Mouse (Mus musculus): ENCODE measurements around the gene Dnah12. TPM values are rescaled to one million over a fixed set of nuclear protein-coding genes. Genes with fewer than 3 reads are reported as not detected.

Dnah12 gene
- total and polyA plus RNA-seq, 2 experiments from 2014 or later, result not detected

DNA sequence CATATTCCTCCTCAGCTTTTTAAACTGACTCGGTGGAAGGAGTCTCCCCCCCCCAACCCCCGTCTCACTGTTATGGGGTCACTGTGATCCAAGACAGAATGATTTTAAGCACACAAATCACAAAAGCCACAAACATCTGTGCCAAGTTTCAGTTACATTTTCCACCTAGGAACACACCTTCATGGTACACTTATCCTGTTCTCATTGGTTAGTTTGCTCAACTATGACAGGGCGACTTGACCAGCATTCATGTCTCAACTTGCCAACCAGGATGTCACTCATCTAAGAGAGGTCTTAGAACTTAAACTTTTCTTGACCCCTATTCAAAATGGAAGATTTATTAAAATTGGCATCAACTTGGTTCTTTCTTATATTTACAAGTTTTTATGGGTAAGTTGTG is 31.8 kb downstream of the Dnah12 start:
- H3K27ac ChIP-seq (ENCODE audit: low read depth), result no peak overlapping the region
- H3K4me2 ChIP-seq (ENCODE audit: low read depth, low read length), result no peak overlapping the region
- no peaks in the 10 kb centered on the region for H3K27me3 ChIP-seq (ENCODE audit: control insufficient read depth, insufficient read depth, low read length)
- H3K4me3 ChIP-seq (ENCODE audit: low read depth, low read length), result no peak overlapping the region
- H3K4me1 ChIP-seq (ENCODE audit: control insufficient read depth, insufficient read depth), result no peaks in the 10 kb centered on the region
- no peak for ATAC-seq (ENCODE audit: insufficient read depth, low read depth)
- H3K9ac ChIP-seq (replicated peaks; ENCODE audit: low read depth, low read length), result no peak overlapping the region
- WGBS, result 80% methylated on average over 3 of the region's 3 CpGs
- no peaks in the 10 kb centered on the region for H3K9me3 ChIP-seq (replicated peaks; ENCODE audit: control insufficient read depth, low read length)
- DNase-seq (ENCODE audit: low spot score), result no peak
- TF ChIP-seq CTCF (IDR thresholded peaks at IDR 0.05; ENCODE audit: low read depth) (no peak), EP300 (IDR thresholded peaks at IDR 0.05; ENCODE audit: low read depth) (no peak)
- no peaks in the 10 kb centered on the region for H3K36me3 ChIP-seq (replicated peaks; ENCODE audit: control insufficient read depth, insufficient read depth, low read length)

DNA sequence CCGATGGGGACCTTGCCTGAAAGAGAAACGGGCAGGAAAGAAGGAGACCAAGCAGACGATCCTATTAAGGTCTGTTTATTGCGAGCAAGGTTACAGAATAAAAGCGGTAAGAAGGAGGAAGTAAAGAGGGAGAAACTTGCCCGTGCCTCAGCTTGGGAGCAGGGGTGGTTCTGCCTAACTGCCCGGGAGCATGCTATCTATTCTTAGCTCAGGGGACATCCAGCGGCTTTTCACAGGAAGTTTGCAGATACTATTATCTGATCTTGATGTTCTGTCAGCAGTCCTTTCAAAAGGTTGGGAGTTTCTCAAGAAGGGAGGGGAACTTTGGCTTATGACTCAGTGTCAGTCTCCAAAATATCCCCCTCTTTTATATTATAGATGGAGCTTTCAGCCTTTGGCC is 65.5 kb downstream of the Dnah12 start:
- Histone ChIP-seq H3K27me3 (ENCODE audit: control insufficient read depth, insufficient read depth, low read length) (no peaks in the 10 kb centered on the region), H3K4me1 (ENCODE audit: control insufficient read depth, insufficient read depth) (no peaks in the 10 kb centered on the region), H3K27ac (ENCODE audit: low read depth) (no peak overlapping the region), H3K4me3 (ENCODE audit: low read depth, low read length) (no peak overlapping the region), H3K9me3 (replicated peaks; ENCODE audit: control insufficient read depth, low read length) (no peaks in the 10 kb centered on the region), H3K9ac (replicated peaks; ENCODE audit: low read depth, low read length) (no peak overlapping the region), H3K4me2 (ENCODE audit: low read depth, low read length) (no peak overlapping the region), H3K36me3 (replicated peaks; ENCODE audit: control insufficient read depth, insufficient read depth, low read length) (no peaks in the 10 kb centered on the region)
- no peak for DNase-seq (ENCODE audit: low spot score)
- no peak for TF ChIP-seq EP300 (IDR thresholded peaks at IDR 0.05; ENCODE audit: low read depth)
- TF ChIP-seq CTCF (IDR thresholded peaks at IDR 0.05; ENCODE audit: low read depth), result no peak
- ATAC-seq (ENCODE audit: insufficient read depth, low read depth), result no peak
- WGBS, result 40% methylated on average over 8 of the region's 8 CpGs

DNA sequence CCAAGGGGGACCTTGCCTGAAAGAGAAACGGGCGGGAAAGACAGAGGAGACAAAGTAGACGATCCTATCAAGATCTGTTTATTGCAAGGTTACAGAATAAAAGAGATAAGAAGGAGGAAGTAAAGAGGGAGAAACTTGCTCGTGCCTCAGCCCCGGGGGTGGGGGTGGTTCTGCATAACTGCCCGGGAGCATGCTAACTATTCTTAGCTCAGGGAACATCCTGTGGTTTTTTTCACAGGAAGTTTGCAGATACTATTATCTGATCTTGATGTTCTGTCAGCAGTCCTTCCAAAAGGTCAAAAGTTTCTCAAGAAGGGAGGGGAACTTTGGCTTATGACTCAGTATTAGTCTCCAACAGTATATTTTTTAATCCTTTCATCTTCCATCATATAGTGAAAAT is 71.8 kb downstream of the Dnah12 start:
- no peak for TF ChIP-seq CTCF (IDR thresholded peaks at IDR 0.05; ENCODE audit: low read depth)
- no peak for TF ChIP-seq EP300 (IDR thresholded peaks at IDR 0.05; ENCODE audit: low read depth)
- no peaks in the 10 kb centered on the region for H3K36me3 ChIP-seq (replicated peaks; ENCODE audit: control insufficient read depth, insufficient read depth, low read length)
- DNase-seq (ENCODE audit: low spot score) (no peak), ATAC-seq (ENCODE audit: insufficient read depth, low read depth) (no peak)
- no peak overlapping the region for H3K4me3 ChIP-seq (ENCODE audit: low read depth, low read length)
- WGBS, result 58% methylated on average over 6 of the region's 6 CpGs
- no peaks in the 10 kb centered on the region for H3K27me3 ChIP-seq (ENCODE audit: control insufficient read depth, insufficient read depth, low read length)
- no peak overlapping the region for H3K9ac ChIP-seq (replicated peaks; ENCODE audit: low read depth, low read length)
- no peaks in the 10 kb centered on the region for H3K4me1 ChIP-seq (ENCODE audit: control insufficient read depth, insufficient read depth)
- no peak overlapping the region for H3K4me2 ChIP-seq (ENCODE audit: low read depth, low read length)
- H3K9me3 ChIP-seq (replicated peaks; ENCODE audit: control insufficient read depth, low read length), result peaks cover 6% of the 10 kb centered on the region; the same call in 1 of the 2 replicates
- H3K27ac ChIP-seq (ENCODE audit: low read depth), result no peak overlapping the region

DNA sequence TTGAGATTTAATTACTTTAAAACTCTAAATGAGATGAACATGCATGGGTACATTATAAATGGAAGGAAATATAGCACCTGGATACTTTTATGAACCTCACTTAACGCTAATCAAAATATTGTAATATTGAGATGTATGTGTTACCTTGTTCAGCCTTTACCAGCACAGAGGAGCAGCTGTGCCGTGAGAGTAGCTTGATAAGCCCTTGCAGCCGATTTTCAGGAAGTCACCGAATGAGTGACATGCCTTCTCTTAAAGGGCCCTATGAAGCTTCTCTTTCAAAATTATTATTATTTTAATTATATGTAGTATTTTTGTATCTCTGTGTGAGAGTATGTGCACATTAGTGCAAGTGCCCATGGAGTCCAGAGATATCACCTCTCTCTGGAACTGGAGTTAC is 75.1 kb downstream of the Dnah12 start:
- TF ChIP-seq EP300 (IDR thresholded peaks at IDR 0.05; ENCODE audit: low read depth) (no peak), CTCF (IDR thresholded peaks at IDR 0.05; ENCODE audit: low read depth) (no peak)
- Histone ChIP-seq H3K27me3 (ENCODE audit: control insufficient read depth, insufficient read depth, low read length) (no peaks in the 10 kb centered on the region), H3K9me3 (replicated peaks; ENCODE audit: control insufficient read depth, low read length) (peaks cover 6% of the 10 kb centered on the region; the same call in 1 of the 2 replicates), H3K4me1 (ENCODE audit: control insufficient read depth, insufficient read depth) (no peaks in the 10 kb centered on the region), H3K4me2 (ENCODE audit: low read depth, low read length) (no peak overlapping the region), H3K9ac (replicated peaks; ENCODE audit: low read depth, low read length) (no peak overlapping the region), H3K36me3 (replicated peaks; ENCODE audit: control insufficient read depth, insufficient read depth, low read length) (no peaks in the 10 kb centered on the region), H3K27ac (ENCODE audit: low read depth) (no peak overlapping the region), H3K4me3 (ENCODE audit: low read depth, low read length) (no peak overlapping the region)
- no peak for DNase-seq (ENCODE audit: low spot score)
- ATAC-seq (ENCODE audit: insufficient read depth, low read depth), result no peak
- 52% methylated on average over 4 of the region's 4 CpGs for WGBS

DNA sequence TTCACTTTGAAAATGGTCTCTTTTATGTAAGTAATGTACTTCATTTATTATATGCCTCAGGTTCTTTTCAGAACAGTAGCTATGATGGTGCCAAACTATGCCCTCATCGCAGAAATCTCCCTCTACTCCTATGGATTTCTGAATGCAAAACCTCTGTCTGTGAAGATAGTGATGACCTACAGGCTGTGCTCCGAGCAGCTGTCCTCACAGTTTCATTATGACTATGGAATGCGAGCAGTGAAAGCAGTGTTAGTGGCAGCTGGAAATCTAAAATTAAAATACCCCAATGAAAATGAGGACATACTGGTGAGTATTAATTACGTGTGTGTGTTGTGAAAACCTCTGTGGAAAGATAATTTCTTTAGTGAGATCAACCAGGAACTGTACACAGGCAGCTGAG is 80.5 kb downstream of the Dnah12 start:
- Histone ChIP-seq H3K4me2 (ENCODE audit: low read depth, low read length) (no peak overlapping the region), H3K9ac (replicated peaks; ENCODE audit: low read depth, low read length) (no peak overlapping the region), H3K27me3 (ENCODE audit: control insufficient read depth, insufficient read depth, low read length) (no peaks in the 10 kb centered on the region), H3K4me1 (ENCODE audit: control insufficient read depth, insufficient read depth) (no peaks in the 10 kb centered on the region), H3K27ac (ENCODE audit: low read depth) (no peak overlapping the region), H3K4me3 (ENCODE audit: low read depth, low read length) (no peak overlapping the region), H3K9me3 (replicated peaks; ENCODE audit: control insufficient read depth, low read length) (no peaks in the 10 kb centered on the region), H3K36me3 (replicated peaks; ENCODE audit: control insufficient read depth, insufficient read depth, low read length) (no peaks in the 10 kb centered on the region)
- TF ChIP-seq EP300 (IDR thresholded peaks at IDR 0.05; ENCODE audit: low read depth), result no peak
- no peak for TF ChIP-seq CTCF (IDR thresholded peaks at IDR 0.05; ENCODE audit: low read depth)
- no peak for ATAC-seq (ENCODE audit: insufficient read depth, low read depth)
- DNase-seq (ENCODE audit: low spot score), result no peak
- 58% methylated on average over 4 of the region's 4 CpGs for WGBS

DNA sequence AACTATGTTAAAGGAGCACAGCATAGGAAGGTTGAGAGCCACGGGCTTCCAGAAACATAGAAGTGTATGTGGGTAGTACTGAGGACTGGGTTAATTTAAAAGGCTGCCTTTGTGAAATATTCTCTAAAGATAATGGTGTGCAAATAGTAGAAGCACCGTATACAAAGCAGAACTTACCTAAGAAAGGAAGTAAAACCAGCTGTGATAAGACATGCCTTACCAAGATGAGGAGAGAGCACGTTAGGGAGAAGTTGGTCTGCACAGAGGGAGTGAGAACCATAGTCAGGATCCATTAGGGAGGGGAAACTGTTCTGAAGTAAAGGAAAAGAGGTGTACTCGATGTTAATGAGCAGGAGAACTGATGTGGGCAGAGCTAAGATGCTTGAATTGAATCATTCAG is 90.7 kb downstream of the Dnah12 start:
- no peaks in the 10 kb centered on the region for H3K4me1 ChIP-seq (ENCODE audit: control insufficient read depth, insufficient read depth)
- no peak for DNase-seq (ENCODE audit: low spot score)
- H3K27me3 ChIP-seq (ENCODE audit: control insufficient read depth, insufficient read depth, low read length), result no peaks in the 10 kb centered on the region
- ATAC-seq (ENCODE audit: insufficient read depth, low read depth), result no peak
- no peaks in the 10 kb centered on the region for H3K36me3 ChIP-seq (replicated peaks; ENCODE audit: control insufficient read depth, insufficient read depth, low read length)
- TF ChIP-seq CTCF (IDR thresholded peaks at IDR 0.05; ENCODE audit: low read depth), result no peak
- no peak for TF ChIP-seq EP300 (IDR thresholded peaks at IDR 0.05; ENCODE audit: low read depth)
- H3K4me2 ChIP-seq (ENCODE audit: low read depth, low read length), result no peak overlapping the region
- H3K27ac ChIP-seq (ENCODE audit: low read depth), result no peak overlapping the region
- no peak overlapping the region for H3K4me3 ChIP-seq (ENCODE audit: low read depth, low read length)
- no peak overlapping the region for H3K9ac ChIP-seq (replicated peaks; ENCODE audit: low read depth, low read length)
- no peaks in the 10 kb centered on the region for H3K9me3 ChIP-seq (replicated peaks; ENCODE audit: control insufficient read depth, low read length)
- WGBS, result 56% methylated on average over 4 of the region's 4 CpGs
